Mouse (Mus musculus): ENCODE data around the gene Prss54. TPM values are rescaled to one million over a fixed set of nuclear protein-coding genes. Genes with fewer than 3 reads are reported as not detected.
"Not testable (repeated sequence)": the region's sequence is repeated elsewhere in the genome, so short reads cannot be mapped to it uniquely, and the experiment has no call there.

The Prss54 gene
- not detected for total RNA-seq (2022)

GRCm38 (mm10) chr8:95576240-95576639 lies at the start of gene Prss54:
Gene Prss54 (minus strand): TSS chr8:95576340.
- DNase-seq (ENCODE audit: low spot score in 2 of 2), result no peak

GRCm38 (mm10) chr8:95624833-95625232 lies 48.7 kb upstream of the Prss54 start:
- no peak for DNase-seq (ENCODE audit: low spot score in 2 of 2)

GRCm38 (mm10) chr8:95620046-95620445 lies 43.9 kb upstream of the Prss54 start:
- DNase-seq (ENCODE audit: low spot score in 2 of 2), result no peak

GRCm38 (mm10) chr8:95616383-95616782 lies 40.2 kb upstream of the Prss54 start:
- no peak for DNase-seq (ENCODE audit: low spot score in 2 of 2)

DNA sequence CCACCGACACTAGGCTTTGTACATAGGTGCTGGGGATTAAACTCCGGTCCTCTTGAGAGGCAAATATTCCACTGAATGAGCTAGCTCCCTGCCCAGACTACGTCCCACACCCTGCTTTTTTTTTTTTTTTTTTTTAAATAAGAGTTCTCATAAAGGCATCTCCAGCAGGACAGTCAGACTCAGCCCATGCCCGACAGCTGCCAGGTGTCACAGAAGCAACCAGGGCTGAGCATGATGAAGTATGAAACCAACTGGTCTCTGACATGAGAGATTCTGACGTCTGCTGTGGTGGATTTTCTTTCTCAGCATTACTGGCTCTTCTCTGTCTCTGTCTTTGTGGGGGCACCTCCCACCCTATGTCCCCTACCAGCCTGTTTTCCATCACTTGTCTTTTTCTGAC lies 35.6 kb upstream of the Prss54 start:
- no peak for DNase-seq (ENCODE audit: low spot score in 2 of 2)

DNA sequence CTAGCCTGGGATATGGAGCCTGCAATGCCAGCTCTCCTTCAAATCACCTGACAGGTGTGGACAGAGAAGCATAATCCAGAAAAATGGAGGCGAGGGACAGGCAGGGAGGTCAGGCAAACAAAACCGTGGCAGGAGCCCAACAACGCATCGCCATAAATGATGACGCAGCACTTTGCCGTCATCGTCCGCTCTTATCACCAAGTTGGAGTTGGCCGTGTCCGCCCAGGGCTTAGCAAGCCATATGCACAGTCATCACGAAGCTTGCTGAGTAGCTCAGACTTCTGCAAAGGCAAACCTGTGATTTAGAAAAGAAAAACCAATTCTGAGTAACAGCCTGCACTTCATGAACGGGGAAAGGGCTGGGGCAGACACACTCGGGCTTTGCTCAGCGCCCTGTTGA lies 34.6 kb upstream of the Prss54 start:
- no peak for DNase-seq (ENCODE audit: low spot score in 2 of 2)

- DNase-seq (ENCODE audit: low spot score in 2 of 2), result no peak
Measured at GRCm38 (mm10) chr8:95609406-95609805, 33.3 kb upstream of the Prss54 start.

- DNase-seq (ENCODE audit: low spot score in 2 of 2), result peak in 1 of 2 experiments; percentile 39
Measured at GRCm38 (mm10) chr8:95607210-95607609, 31.1 kb upstream of the Prss54 start.

DNA sequence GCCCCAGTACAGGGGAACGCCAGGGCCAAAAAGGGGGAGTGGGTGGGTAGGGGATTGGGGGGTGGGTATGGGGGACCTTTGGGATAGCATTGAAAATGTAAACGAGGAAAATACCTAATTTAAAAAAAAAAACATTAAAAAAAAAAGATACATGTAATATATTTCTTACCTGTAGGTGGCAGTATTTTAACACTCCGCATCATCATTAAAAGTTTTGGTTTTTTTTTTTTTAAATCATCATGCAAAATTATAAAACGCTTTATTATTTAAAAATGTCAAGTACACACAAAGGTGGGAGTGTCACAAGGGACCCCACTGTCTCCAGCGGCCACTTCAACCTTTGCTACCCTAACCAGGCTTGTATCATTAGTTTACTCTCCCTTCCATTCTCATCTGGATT lies 30.4 kb upstream of the Prss54 start:
- not testable (repeated sequence) for DNase-seq (ENCODE audit: low spot score in 2 of 2)

DNA sequence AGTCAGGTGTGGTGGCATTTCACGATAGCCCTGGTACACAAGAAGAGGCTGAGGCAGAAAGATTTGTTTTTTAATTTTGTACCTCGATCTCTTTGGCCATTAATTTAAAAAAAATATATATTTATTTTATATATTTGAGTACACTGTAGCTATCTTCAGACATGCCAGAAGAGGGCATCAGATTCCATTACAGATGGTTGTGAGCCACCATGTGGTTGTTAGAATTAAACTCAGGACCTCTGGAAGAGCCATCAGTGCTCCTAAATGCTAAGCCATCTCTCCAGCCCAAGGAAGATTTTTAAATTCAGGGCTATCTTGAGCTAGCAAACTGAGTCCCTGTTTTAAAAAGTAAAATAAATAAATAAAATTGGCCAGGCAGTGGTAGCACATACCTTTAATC lies 26.0 kb upstream of the Prss54 start:
- DNase-seq (ENCODE audit: low spot score in 2 of 2), result no peak

GRCm38 (mm10) chr8:95601306-95601705 lies 25.2 kb upstream of the Prss54 start:
- no peak for DNase-seq (ENCODE audit: low spot score in 2 of 2)

- peak in 1 of 2 experiments; percentile 77 for DNase-seq (ENCODE audit: low spot score in 2 of 2)
Measured at GRCm38 (mm10) chr8:95599861-95600260, 23.7 kb upstream of the Prss54 start.

GRCm38 (mm10) chr8:95596841-95597241 lies 20.7 kb upstream of the Prss54 start:
- DNase-seq (ENCODE audit: low spot score in 2 of 2), result no peak

GRCm38 (mm10) chr8:95595131-95595530 lies 19.0 kb upstream of the Prss54 start:
- DNase-seq (ENCODE audit: low spot score in 2 of 2), result no peak

DNA sequence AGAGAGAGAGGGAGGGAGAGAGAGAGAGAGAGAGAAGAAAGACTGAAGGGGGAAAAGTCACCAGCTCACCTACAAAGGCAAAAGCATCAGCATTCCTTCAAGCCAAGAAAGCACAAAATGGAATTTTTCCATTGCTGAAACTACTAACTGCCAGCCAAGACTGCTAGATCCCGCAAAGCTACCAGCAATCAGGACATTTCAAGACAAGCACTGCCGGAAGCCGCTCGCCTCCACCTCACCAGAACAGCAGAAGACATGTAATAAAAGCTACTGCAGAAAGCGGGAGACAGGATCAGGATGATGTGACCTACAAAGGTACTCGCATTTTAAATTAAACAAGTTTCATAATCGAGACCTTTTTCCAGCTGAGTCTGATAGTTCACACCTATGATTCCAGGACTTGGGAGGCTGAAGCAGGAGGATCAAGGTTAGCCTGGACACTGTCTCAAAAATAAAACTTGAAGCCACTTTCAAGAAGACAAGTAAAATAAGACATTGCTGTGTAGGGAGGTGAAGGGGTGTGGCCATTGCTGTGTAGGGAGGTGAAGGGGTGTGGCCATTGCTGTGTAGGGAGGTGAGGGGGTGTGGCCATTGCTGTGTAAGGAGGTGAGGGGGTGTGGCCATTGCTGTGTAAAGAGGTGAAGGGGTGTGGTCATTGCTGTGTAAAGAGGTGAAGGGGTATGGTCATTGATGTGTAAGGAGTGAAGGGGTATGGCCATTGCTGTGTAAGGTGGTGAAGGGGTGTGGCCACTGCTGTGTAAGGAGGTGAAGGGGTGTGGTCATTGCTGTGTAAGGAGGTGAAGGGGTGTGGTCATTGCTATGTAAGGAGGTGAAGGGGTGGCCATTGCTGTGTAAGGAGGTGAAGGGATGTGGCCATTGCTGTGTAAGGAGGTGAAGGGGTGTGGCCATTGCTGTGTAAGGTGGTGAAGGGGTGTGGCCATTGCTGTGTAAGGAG lies 17.6 kb upstream of the Prss54 start:
- DNase-seq (ENCODE audit: low spot score in 2 of 2), result no peak

- no peak for DNase-seq (ENCODE audit: low spot score in 2 of 2)
Measured at GRCm38 (mm10) chr8:95592131-95592780, 16.1 kb upstream of the Prss54 start.

DNA sequence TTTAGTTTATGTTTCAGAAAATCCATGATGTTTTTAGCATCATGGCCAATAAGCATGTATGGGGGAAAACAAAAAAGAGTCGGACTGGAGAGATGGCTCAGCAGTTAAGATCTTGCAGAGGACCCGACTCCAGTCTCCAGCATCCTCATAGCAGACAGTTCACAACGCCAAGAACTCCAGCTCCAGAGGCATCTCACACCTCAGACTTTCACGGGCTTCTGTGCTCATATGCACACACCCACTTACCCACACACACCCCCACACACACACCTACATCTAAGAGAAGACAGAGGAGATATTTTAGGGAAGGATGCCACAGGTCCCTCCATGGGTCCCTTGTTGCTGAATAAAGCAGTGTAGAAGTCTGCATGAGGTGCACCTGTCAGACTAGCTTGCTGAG lies 14.4 kb upstream of the Prss54 start:
- DNase-seq (ENCODE audit: low spot score in 2 of 2), result no peak

- no peak for DNase-seq (ENCODE audit: low spot score in 2 of 2)
Measured at GRCm38 (mm10) chr8:95589282-95589681, 13.1 kb upstream of the Prss54 start.

DNA sequence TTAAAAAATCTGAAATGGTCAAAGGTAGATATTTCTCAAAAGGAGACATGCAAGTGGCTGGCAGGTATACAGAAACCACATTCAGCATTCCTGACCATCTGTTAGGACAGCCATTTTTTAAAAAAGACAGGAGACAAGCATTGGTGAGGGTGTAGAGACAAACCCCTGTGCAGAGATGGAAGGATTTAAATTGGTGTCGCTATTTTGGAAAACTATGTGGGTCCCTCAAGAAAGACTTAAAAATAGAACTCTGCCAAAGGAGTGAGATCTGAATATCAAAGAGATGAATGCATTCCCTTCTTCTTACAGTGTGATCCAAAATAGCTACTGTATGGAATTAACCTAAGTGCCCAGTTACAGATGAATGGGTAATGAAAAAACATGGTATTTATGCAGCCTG lies 11.2 kb upstream of the Prss54 start:
- DNase-seq (ENCODE audit: low spot score in 2 of 2), result no peak

- no peak for DNase-seq (ENCODE audit: low spot score in 2 of 2)
Measured at GRCm38 (mm10) chr8:95573146-95573545, 3.0 kb downstream of the Prss54 start.

DNA sequence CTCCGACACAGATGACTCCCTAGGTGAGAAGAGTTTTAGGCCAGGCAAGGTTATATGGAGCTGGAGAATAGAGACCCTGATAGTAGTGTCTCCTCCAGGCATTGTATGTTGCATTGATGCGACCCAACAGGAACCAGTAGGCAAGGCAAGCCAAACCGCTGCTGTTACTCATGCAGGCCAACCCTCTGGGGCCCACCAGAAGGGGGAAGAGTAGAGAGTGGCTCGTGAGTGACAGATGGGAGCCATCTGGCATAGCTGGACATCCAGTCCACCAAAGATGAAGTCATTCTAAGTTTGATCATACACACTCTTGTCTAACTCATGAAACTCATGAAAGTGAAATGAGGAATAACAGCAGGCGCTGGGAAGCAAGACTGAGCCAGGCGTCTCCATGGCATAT lies 9.3 kb downstream of the Prss54 start:
- DNase-seq (ENCODE audit: low spot score in 2 of 2), result no peak

- no peak for DNase-seq (ENCODE audit: low spot score in 2 of 2)
Measured at GRCm38 (mm10) chr8:95566217-95566616, 9.9 kb downstream of the Prss54 start.

- DNase-seq (ENCODE audit: low spot score in 2 of 2), result no peak
Measured at GRCm38 (mm10) chr8:95555963-95556362, 20.2 kb downstream of the Prss54 start.

Data from left cerebral cortex, adult 8-10 months (tissue).